Mouse (Mus musculus) bone marrow, adult 2 months (tissue): ENCODE measurements around the gene Akap2. TPM values are rescaled to one million over a fixed set of nuclear protein-coding genes. Genes with fewer than 3 reads are reported as not detected.

Source experiments
- H3K27ac ChIP-seq: fragments of 200-500 bp; 2 replicates; pipeline ENCODE4 v1.5.1; 2012; ENCODE audit warnings: low read depth, mild to moderate bottlenecking, control low read depth, inconsistent platforms, low read length; ENCODE audit not compliant: control insufficient read depth, poor library complexity, insufficient read depth
- H3K4me1 ChIP-seq: fragments of 200-500 bp; 2 replicates; pipeline ENCODE4 v1.6.1; 2011; ENCODE audit warnings: low read length; ENCODE audit not compliant: control insufficient read depth, insufficient read depth
- H3K4me3 ChIP-seq: fragments of 200-500 bp; replicated peaks from 2 replicates; pipeline ENCODE3; 2011; ENCODE audit warnings: mild to moderate bottlenecking, low read depth, low read length, control low read depth; ENCODE audit not compliant: control insufficient read depth
- CTCF ChIP-seq: fragments of 200-500 bp; IDR thresholded peaks from 2 replicates; pipeline ENCODE4 v1.5.1; 2011; ENCODE audit warnings: low read length, control low read depth; ENCODE audit not compliant: control insufficient read depth, insufficient read depth
- POLR2A ChIP-seq: fragments of 200-500 bp; IDR thresholded peaks from 2 replicates; pipeline ENCODE4 v1.6.1; 2011; ENCODE audit warnings: low read depth, mild to moderate bottlenecking, control low read depth, low read length, borderline replicate concordance; ENCODE audit not compliant: control insufficient read depth
- WGBS: fragments of 180-500 bp; shearing (Covaris S2); methylation state at CpG from one replicate; pipeline ENCODE4 v1.1.7; 2018; 5-methylcytosine and 5-hydroxymethylcytosine counted together
- polyA plus RNA-seq: library from polyadenylated mRNA; stranded (reverse); fragments of >200 nt; gene quantifications from 2 replicates; pipeline ENCODE4 v1.2.4, GENCODE M21; 2011; ENCODE audit warnings: low replicate concordance; ENCODE audit not compliant: missing spikeins, insufficient read depth, insufficient read length

Akap2 gene
- polyA plus RNA-seq, 1 experiment: 4.0 TPM

DNA sequence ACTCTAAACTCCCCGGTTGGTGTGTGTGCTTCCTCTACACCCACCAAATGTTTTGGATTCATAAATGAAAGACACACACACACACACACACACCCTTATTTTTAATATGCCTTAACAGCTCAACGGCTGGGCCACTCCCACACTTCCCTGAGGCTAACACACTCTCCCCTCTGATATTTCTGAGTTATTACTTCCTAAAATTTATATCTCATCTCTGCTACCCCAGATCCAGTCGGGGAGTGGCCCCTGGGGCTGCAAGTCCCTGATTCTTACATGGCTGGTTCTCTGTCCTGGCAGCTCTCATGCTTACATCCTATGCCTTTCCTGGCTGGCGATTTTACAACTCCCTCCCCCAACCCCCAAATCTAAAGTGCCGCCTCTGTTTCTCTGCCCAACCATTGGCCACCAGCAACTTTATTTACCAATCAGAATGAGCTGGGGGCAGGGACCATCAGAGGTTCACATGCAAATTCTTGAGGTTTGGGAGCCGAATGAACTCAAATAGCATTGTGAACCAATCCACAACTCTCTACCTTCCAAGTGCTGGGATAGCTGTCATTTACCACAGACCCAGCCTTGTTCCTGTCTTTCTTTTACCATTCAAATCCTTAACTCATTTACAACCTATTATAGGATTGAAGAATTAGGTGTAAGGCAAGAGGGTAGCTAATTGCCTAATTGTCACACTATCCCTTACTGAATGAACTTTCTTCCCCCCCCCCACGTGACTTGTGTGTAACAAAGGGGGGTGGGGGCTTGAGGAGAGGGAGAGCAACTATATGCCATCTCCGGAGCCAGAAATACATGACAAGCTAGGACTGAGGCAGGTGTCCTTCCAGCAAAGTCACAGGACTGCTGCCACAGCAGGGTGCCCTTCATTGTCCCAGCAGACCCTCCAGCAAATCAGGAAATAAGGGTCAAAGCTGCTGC, 202.3 kb downstream of the Akap2 start:
- Histone ChIP-seq H3K4me3 (no peak overlapping the region), H3K27ac (no peak overlapping the region), H3K4me1 (no peaks in the 10 kb centered on the region; the same call in 1 of the 2 replicates)
- TF ChIP-seq CTCF (no peak), POLR2A (no peak)
- 26% methylated on average over 8 of the region's 8 CpGs for WGBS

DNA sequence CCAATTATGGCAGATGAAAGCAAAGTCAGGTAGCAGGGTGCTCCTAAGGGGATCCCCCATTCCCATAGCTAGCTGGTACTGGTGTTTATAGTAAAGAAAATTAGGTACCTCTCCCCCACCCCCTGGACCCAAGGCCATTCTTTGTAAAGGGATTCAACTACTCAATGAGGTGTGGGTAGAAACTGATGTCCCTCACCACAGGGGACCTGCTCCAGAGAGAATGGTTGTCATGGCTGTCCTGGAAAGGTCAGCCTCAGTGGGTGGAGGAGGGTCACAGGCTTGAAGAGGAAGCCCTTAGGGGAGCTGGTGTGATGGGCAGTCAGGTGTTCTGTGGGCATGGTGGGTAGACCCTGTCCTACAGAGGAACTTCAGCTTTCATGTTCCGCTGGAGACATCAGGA, 203.1 kb downstream of the Akap2 start:
- no peak for TF ChIP-seq POLR2A
- TF ChIP-seq CTCF: no peak
- 84% methylated on average over 1 of the region's 1 CpGs for WGBS
- Histone ChIP-seq H3K4me3 (no peak overlapping the region), H3K27ac (no peak overlapping the region), H3K4me1 (no peaks in the 10 kb centered on the region; the same call in 1 of the 2 replicates)

- WGBS: 71% methylated on average over 5 of the region's 5 CpGs
- H3K27ac ChIP-seq: no peak overlapping the region
- no peaks in the 10 kb centered on the region; the same call in 1 of the 2 replicates for H3K4me1 ChIP-seq
- H3K4me3 ChIP-seq: no peak overlapping the region
- no peak for TF ChIP-seq CTCF
- no peak for TF ChIP-seq POLR2A
These were observed 204.7 kb downstream of the Akap2 start for GRCm38 (mm10) chr4:57922171-57922570.

- no peak overlapping the region for H3K27ac ChIP-seq
- no peak overlapping the region for H3K4me3 ChIP-seq
- TF ChIP-seq CTCF: no peak
- TF ChIP-seq POLR2A: no peak
- WGBS: 87% methylated on average over 6 of the region's 6 CpGs
- H3K4me1 ChIP-seq: no peaks in the 10 kb centered on the region
These were observed 207.2 kb downstream of the Akap2 start for GRCm38 (mm10) chr4:57924556-57925071.

DNA sequence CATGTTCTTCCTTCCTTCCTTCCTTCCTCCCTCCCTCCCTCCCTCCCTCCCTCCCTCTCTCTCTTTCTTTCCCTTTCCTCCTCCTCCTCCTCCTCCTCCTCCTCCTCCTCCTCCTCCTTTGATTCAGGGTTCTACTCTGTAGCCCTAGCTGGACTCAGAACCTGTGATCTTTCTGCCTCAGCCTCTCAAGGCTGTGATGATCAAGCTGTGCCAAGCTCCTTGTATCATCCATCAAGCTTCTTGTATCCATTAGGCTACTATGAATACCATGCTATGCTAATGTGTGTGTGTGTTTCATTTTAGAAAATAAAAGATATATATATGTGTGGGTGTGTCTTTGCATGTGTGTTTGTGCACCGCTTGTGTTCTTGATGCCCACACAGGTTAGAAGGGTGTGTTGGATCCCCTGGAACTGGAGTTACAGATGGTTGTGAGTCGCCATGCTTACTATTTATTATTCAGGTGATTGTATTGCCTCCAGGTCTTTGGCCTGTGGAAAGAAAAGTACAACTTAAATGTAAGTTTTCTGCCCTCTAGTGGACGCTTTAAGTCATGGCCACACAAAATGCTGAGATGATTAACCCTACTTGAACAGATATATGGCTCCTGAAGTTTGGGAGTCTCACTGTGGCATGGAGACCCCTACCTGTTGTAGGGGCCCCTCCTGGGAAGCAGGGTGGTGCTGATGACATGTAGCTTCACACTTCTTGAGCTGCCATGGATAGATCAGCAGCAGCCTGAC, 210.2 kb downstream of the Akap2 start:
- peaks cover 1% of the 10 kb centered on the region; the same call in 1 of the 2 replicates for H3K4me1 ChIP-seq
- no peak for TF ChIP-seq CTCF
- TF ChIP-seq POLR2A: no peak
- 33% methylated on average over 3 of the region's 3 CpGs for WGBS
- no peak overlapping the region for H3K27ac ChIP-seq
- H3K4me3 ChIP-seq: no peak overlapping the region

- Histone ChIP-seq H3K4me3 (no peak overlapping the region), H3K4me1 (peaks cover 1% of the 10 kb centered on the region; the same call in 1 of the 2 replicates), H3K27ac (no peak overlapping the region)
- 18% methylated on average over 5 of the region's 5 CpGs for WGBS
- TF ChIP-seq CTCF (no peak), POLR2A (no peak)
These were observed 213.2 kb downstream of the Akap2 start for GRCm38 (mm10) chr4:57930559-57931170.

DNA sequence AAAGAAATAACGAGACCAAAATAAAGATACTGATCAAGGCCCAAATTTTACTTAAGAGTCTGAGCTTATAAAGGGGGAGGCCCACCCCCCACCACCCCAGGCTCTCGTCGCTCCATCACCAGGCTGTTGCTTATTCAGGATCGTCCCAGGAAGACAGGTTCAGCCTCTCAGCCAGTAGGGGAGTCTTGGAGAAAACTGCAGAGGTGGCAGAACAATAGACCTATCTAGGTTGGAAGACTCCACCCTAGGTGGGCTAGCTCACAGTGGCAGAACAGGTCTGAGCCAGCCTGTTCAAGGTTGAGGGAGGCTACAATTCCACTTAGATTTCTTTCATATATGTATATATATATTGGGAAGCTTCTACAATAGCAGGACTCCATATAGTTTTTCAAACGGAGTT, 216.7 kb downstream of the Akap2 start:
- Histone ChIP-seq H3K27ac (no peak overlapping the region), H3K4me1 (peaks cover 1% of the 10 kb centered on the region; the same call in 1 of the 2 replicates), H3K4me3 (no peak overlapping the region)
- 65% methylated on average over 5 of the region's 5 CpGs for WGBS
- TF ChIP-seq CTCF (no peak), POLR2A (no peak)
